Mouse (Mus musculus) liver, embryonic 16.5 days (tissue): ENCODE measurements around the gene Zfp354b. TPM values are rescaled to one million over a fixed set of nuclear protein-coding genes. Genes with fewer than 3 reads are reported as not detected.

Source experiments
- ATAC-seq: fragments of 200-750 bp; cut with Nextera tagmentation; 2 replicates; pipeline ENCODE4 v1.8.0; 2017; ENCODE audit warnings: low read depth, mild to moderate bottlenecking, moderate number of reproducible peaks, moderate library complexity
- H3K27ac ChIP-seq: fragments of 300-500 bp; sonication (generic); 2 replicates; pipeline ENCODE4 v1.5.1; 2014; ENCODE audit warnings: mild to moderate bottlenecking, low read length
- H3K27me3 ChIP-seq: fragments of 300-500 bp; sonication (generic); 2 replicates; pipeline ENCODE4 v1.6.1; 2014; ENCODE audit warnings: low read depth, low read length, mixed read lengths; ENCODE audit not compliant: control insufficient read depth, insufficient read depth
- H3K36me3 ChIP-seq: fragments of 300-500 bp; sonication (generic); 2 replicates; pipeline ENCODE4 v1.6.1; 2014; ENCODE audit warnings: mild to moderate bottlenecking; ENCODE audit not compliant: control insufficient read depth, insufficient read depth
- H3K4me1 ChIP-seq: fragments of 300-500 bp; sonication (generic); 2 replicates; pipeline ENCODE4 v1.6.1; 2014; ENCODE audit warnings: low read depth, low read length, mixed read lengths; ENCODE audit not compliant: control insufficient read depth
- H3K4me2 ChIP-seq: fragments of 300-500 bp; sonication (generic); 2 replicates; pipeline ENCODE4 v1.6.1; 2014; ENCODE audit warnings: low read depth, low read length, mixed read lengths
- H3K4me3 ChIP-seq: fragments of 300-500 bp; sonication (generic); 2 replicates; pipeline ENCODE4 v1.5.1; 2014; ENCODE audit warnings: low read depth, mild to moderate bottlenecking, low read length
- H3K9ac ChIP-seq: fragments of 300-500 bp; sonication (generic); 2 replicates; pipeline ENCODE4 v1.6.1; 2014; ENCODE audit warnings: low read depth, low read length
- H3K9me3 ChIP-seq: fragments of 300-500 bp; sonication (generic); replicated peaks from 2 replicates; pipeline ENCODE4 v1.6.1; 2016; ENCODE audit warnings: low read length; ENCODE audit not compliant: control insufficient read depth
- WGBS: fragments of 180-500 bp; shearing (Covaris S2); extraction: QIAGEN DNeasy Blood & Tissue Kit; methylation state at CpG from one replicate; pipeline ENCODE4 v1.1.7; 2014; ENCODE audit not compliant: insufficient replicate concordance; 5-methylcytosine and 5-hydroxymethylcytosine counted together
- polyA plus RNA-seq: library from polyadenylated mRNA; unstranded; fragments of >200 nt; fragmentation: Nextera tagmentation; extraction: Ambion mirVana; gene quantifications from 2 replicates; pipeline ENCODE4 v1.2.1, GENCODE M21; 2015

Gene Zfp354b
- polyA plus RNA-seq, 1 experiment from 2014 or later, result 0.15 TPM

- 59% methylated on average over 8 of the region's 8 CpGs for WGBS
- Histone ChIP-seq H3K4me3 (no peak overlapping the region), H3K9ac (no peak overlapping the region), H3K36me3 (no peaks in the 10 kb centered on the region), H3K27ac (no peak overlapping the region), H3K9me3 (no peaks in the 10 kb centered on the region), H3K4me2 (no peak overlapping the region), H3K27me3 (no peaks in the 10 kb centered on the region), H3K4me1 (no peaks in the 10 kb centered on the region)
- no peak for ATAC-seq
These were observed 7.0 kb upstream of the Zfp354b start for GRCm38 (mm10) chr11:50938435-50938834.

DNA sequence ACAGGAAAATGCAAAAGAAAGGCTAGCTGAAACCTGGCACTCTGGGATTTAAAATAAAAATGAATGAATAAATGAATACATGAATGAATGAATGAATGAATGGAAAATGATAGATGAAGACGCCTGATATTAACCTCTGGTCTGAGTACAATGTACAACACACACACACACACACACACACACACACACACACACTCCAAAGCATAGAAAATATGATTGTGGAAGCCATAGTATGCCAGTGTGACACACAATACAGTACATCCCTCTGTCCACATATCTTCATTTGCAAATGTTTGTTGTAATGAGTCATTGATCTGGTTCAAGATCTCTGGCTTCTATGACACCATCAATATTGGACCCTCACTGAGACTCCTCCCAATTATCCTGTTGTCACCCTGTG lies 607 bp upstream of the Zfp354b start:
- ATAC-seq, result no peak
- 15% methylated on average over 1 of the region's 1 CpGs for WGBS
- H3K36me3 ChIP-seq, result no peaks in the 10 kb centered on the region

GRCm38 (mm10) chr11:50931021-50931420 lies 412 bp downstream of the Zfp354b start:
- Histone ChIP-seq H3K27me3 (peaks cover 13% of the 10 kb centered on the region), H3K9ac (peak overlapping the region; percentile 55), H3K4me1 (no peaks in the 10 kb centered on the region), H3K4me3 (peak overlapping the region; percentile 68), H3K9me3 (no peaks in the 10 kb centered on the region), H3K4me2 (peak overlapping the region; percentile 83), H3K27ac (no peak overlapping the region), H3K36me3 (no peaks in the 10 kb centered on the region)
- WGBS, result 3% methylated on average over 16 of the region's 16 CpGs
- ATAC-seq, result no peak

More for the DNA sequence above, 607 bp upstream of the Zfp354b start:
- no peak overlapping the region for H3K4me3 ChIP-seq
- peaks cover 13% of the 10 kb centered on the region for H3K27me3 ChIP-seq
- no peak overlapping the region for H3K9ac ChIP-seq
- no peaks in the 10 kb centered on the region for H3K4me1 ChIP-seq
- no peak overlapping the region for H3K27ac ChIP-seq
- no peaks in the 10 kb centered on the region for H3K9me3 ChIP-seq
- H3K4me2 ChIP-seq, result peak overlapping the region; percentile 83; the same call in 1 of the 2 replicates

GRCm38 (mm10) chr11:50930469-50931014 lies 891 bp downstream of the Zfp354b start:
- Histone ChIP-seq H3K27ac (no peak overlapping the region), H3K36me3 (no peaks in the 10 kb centered on the region), H3K27me3 (peaks cover 13% of the 10 kb centered on the region), H3K9ac (peak overlapping the region; percentile 55; the same call in 1 of the 2 replicates), H3K4me1 (no peaks in the 10 kb centered on the region), H3K9me3 (no peaks in the 10 kb centered on the region), H3K4me2 (peak overlapping the region; percentile 83), H3K4me3 (peak overlapping the region; percentile 68)
- 8% methylated on average over 14 of the region's 14 CpGs for WGBS
- ATAC-seq, result no peak

GRCm38 (mm10) chr11:50915671-50916320 lies 15.6 kb downstream of the Zfp354b start, which contains the start of gene Zfp2:
Gene Zfp2, minus strand, starts transcription at chr11:50916165.
- peak; percentile 96 for ATAC-seq
- WGBS, result under 1% methylated on average over 47 of the region's 47 CpGs
- H3K27ac ChIP-seq, result no peak within 1 kb of the TSS

GRCm38 (mm10) chr11:50914461-50914860 lies 17.0 kb downstream of the Zfp354b start:
- Histone ChIP-seq H3K4me3 (no peak overlapping the region), H3K4me1 (no peaks in the 10 kb centered on the region), H3K27ac (no peak overlapping the region), H3K9ac (no peak overlapping the region), H3K27me3 (no peaks in the 10 kb centered on the region), H3K4me2 (no peak overlapping the region), H3K36me3 (peaks cover 9% of the 10 kb centered on the region), H3K9me3 (no peaks in the 10 kb centered on the region)
- ATAC-seq, result no peak
- WGBS, result 74% methylated on average over 3 of the region's 3 CpGs

More at GRCm38 (mm10) chr11:50915671-50916320, 15.6 kb downstream of the Zfp354b start, which contains the start of gene Zfp2:
- H3K9me3 ChIP-seq, result no peaks in the 10 kb centered on the region
- peak within 1 kb of the TSS; percentile 73 for H3K4me3 ChIP-seq
- no peaks in the 10 kb centered on the region; the same call in 1 of the 2 replicates for H3K36me3 ChIP-seq
- H3K4me2 ChIP-seq, result peak within 1 kb of the TSS; percentile 68
- no peaks in the 10 kb centered on the region for H3K4me1 ChIP-seq
- peak within 1 kb of the TSS; percentile 67 for H3K9ac ChIP-seq
- no peaks in the 10 kb centered on the region for H3K27me3 ChIP-seq

GRCm38 (mm10) chr11:50913301-50913700 lies 18.1 kb downstream of the Zfp354b start:
- no peak for ATAC-seq
- H3K4me2 ChIP-seq, result no peak overlapping the region
- H3K27me3 ChIP-seq, result no peaks in the 10 kb centered on the region
- WGBS, result 55% methylated on average over 1 of the region's 1 CpGs
- no peaks in the 10 kb centered on the region for H3K4me1 ChIP-seq
- H3K27ac ChIP-seq, result no peak overlapping the region
- H3K9ac ChIP-seq, result no peak overlapping the region
- H3K4me3 ChIP-seq, result no peak overlapping the region
- peaks cover 10% of the 10 kb centered on the region for H3K36me3 ChIP-seq
- no peaks in the 10 kb centered on the region for H3K9me3 ChIP-seq

GRCm38 (mm10) chr11:50908136-50908535 lies 23.3 kb downstream of the Zfp354b start:
- Histone ChIP-seq H3K4me1 (no peaks in the 10 kb centered on the region), H3K4me2 (no peak overlapping the region), H3K9ac (no peak overlapping the region), H3K4me3 (no peak overlapping the region), H3K27me3 (no peaks in the 10 kb centered on the region), H3K9me3 (no peaks in the 10 kb centered on the region), H3K36me3 (peaks cover 14% of the 10 kb centered on the region), H3K27ac (no peak overlapping the region)
- 75% methylated on average over 5 of the region's 5 CpGs for WGBS
- no peak for ATAC-seq

GRCm38 (mm10) chr11:50897359-50897758 lies 34.1 kb downstream of the Zfp354b start:
- Histone ChIP-seq H3K27ac (no peak overlapping the region), H3K27me3 (no peaks in the 10 kb centered on the region), H3K36me3 (peaks cover 19% of the 10 kb centered on the region), H3K4me3 (no peak overlapping the region), H3K4me2 (no peak overlapping the region), H3K4me1 (no peaks in the 10 kb centered on the region), H3K9me3 (peaks cover 16% of the 10 kb centered on the region), H3K9ac (no peak overlapping the region)
- 33% methylated on average over 1 of the region's 1 CpGs for WGBS
- no peak for ATAC-seq
